ENCODE assay signal across 17 mouse cellular contexts in genomic region chr4:54523283-54523682, GRCm38 (mm10).
A peak's percentile ranks its signal among the peaks of the same experiment; 100 is the strongest.
DNase-seq lines count a peak whose midpoint lies in the region; ATAC-seq lines count a peak whose summit lies in the region.
"Had no signal": no experiment of that assay in that cellular context is flagged by ENCODE, and none has a peak within 500 bp of the region (broad histone marks: within the 10 kb centered on the region; RNA-seq: fewer than 3 reads in every experiment).

No protein-coding gene starts in this region.

- H3K4me1 ChIP-seq in heart, embryonic 14.5 days (ENCODE audit: control insufficient read depth in 2 of 2, insufficient read depth in 2 of 2, low read length in 2 of 2), result peaks cover 7 to 16% of the 10 kb centered on the region in 2 experiments; a peak in 3 of 4 replicates
- peaks cover 9% of the 10 kb centered on the region for H3K4me1 ChIP-seq in lung, embryonic 16.5 days (replicated peaks; ENCODE audit: control insufficient read depth, insufficient read depth, low read length)
- H3K4me1 ChIP-seq in embryonic facial prominence, embryonic 10.5 days, result peaks cover 29% of the 10 kb centered on the region
- H3K4me1 ChIP-seq in liver, embryonic 16.5 days (ENCODE audit: control insufficient read depth, low read depth, low read length), result no peaks in the 10 kb centered on the region
- H3K4me1 ChIP-seq: forebrain, embryonic 13.5 days had no signal

- WGBS in heart, embryonic 14.5 days, result 19% methylated on average over 5 of the region's 5 CpGs
- WGBS in lung, embryonic 16.5 days, result 25% methylated on average over 5 of the region's 5 CpGs
- 67% methylated on average over 5 of the region's 5 CpGs for WGBS in embryonic facial prominence, embryonic 10.5 days
- 15% methylated on average over 5 of the region's 5 CpGs for WGBS in liver, embryonic 16.5 days (ENCODE audit: insufficient replicate concordance)

- H3K27me3 ChIP-seq in heart, embryonic 14.5 days (ENCODE audit: control insufficient read depth, insufficient read depth, low read length), result no peaks in the 10 kb centered on the region
- H3K27me3 ChIP-seq in lung, embryonic 16.5 days (ENCODE audit: control insufficient read depth, insufficient read depth, low read depth, low read length), result no peaks in the 10 kb centered on the region
- no peaks in the 10 kb centered on the region for H3K27me3 ChIP-seq in embryonic facial prominence, embryonic 10.5 days (replicated peaks; ENCODE audit: low read depth, poor library complexity, severe bottlenecking)
- H3K27me3 ChIP-seq in liver, embryonic 16.5 days (ENCODE audit: control insufficient read depth, insufficient read depth, low read depth, low read length), result no peaks in the 10 kb centered on the region
- H3K27me3 ChIP-seq: forebrain, embryonic 13.5 days had no signal

- H3K36me3 ChIP-seq in heart, embryonic 14.5 days (ENCODE audit: control insufficient read depth, insufficient read depth, low read length), result no peaks in the 10 kb centered on the region
- no peaks in the 10 kb centered on the region for H3K36me3 ChIP-seq in lung, embryonic 16.5 days (ENCODE audit: control insufficient read depth, insufficient read depth, low read length)
- no peaks in the 10 kb centered on the region for H3K36me3 ChIP-seq in embryonic facial prominence, embryonic 10.5 days (replicated peaks)
- no peaks in the 10 kb centered on the region for H3K36me3 ChIP-seq in liver, embryonic 16.5 days (ENCODE audit: control insufficient read depth, insufficient read depth)
- H3K36me3 ChIP-seq: G1E had no signal

- DNase-seq in heart, adult 8-10 months (ENCODE audit: low spot score), result no peak
- no peak for DNase-seq in lung, postnatal 25 days (ENCODE audit: low spot score)
- DNase-seq in embryonic facial prominence, embryonic 10.5 days (ENCODE audit: low spot score), result no peak
- no peak for DNase-seq in right cerebral cortex, postnatal 10 days (ENCODE audit: low spot score in 2 of 2)
- DNase-seq in cerebellum, postnatal 10 days, result no peak
- DNase-seq: adrenal gland, postnatal 14 days; cerebellum, postnatal 14 days; heart, postnatal 14 days; kidney, postnatal 10 days; thymus, postnatal 25 days had no signal

- no peak overlapping the region for H3K4me3 ChIP-seq in heart, embryonic 14.5 days (ENCODE audit: control insufficient read depth in 1 of 2, insufficient read depth in 1 of 2, low read depth in 1 of 2, low read length in 2 of 2)
- no peak overlapping the region for H3K4me3 ChIP-seq in lung, embryonic 16.5 days (ENCODE audit: low read length)
- no peak overlapping the region for H3K4me3 ChIP-seq in embryonic facial prominence, embryonic 10.5 days
- H3K4me3 ChIP-seq in liver, embryonic 16.5 days (ENCODE audit: low read depth, low read length), result no peak overlapping the region
- H3K4me3 ChIP-seq: forebrain, embryonic 13.5 days; myocyte had no signal

- ATAC-seq in heart, embryonic 14.5 days (ENCODE audit: insufficient number of reproducible peaks, insufficient read depth, low FRiP score, low read depth), result no peak; the same call in 1 of the 2 replicates
- peak; percentile 59 for ATAC-seq in lung, embryonic 16.5 days (ENCODE audit: low read depth)
- no peak; the same call in 1 of the 2 replicates for ATAC-seq in liver, embryonic 16.5 days (ENCODE audit: low read depth)
- ATAC-seq: forebrain, embryonic 13.5 days; inflammation-experienced regulatory T-cells, adult 6 months had no signal

- H3K9ac ChIP-seq in heart, embryonic 14.5 days (ENCODE audit: low read length), result no peak overlapping the region
- H3K9ac ChIP-seq in lung, embryonic 16.5 days (ENCODE audit: low read length), result no peak overlapping the region
- H3K9ac ChIP-seq in liver, embryonic 16.5 days (ENCODE audit: low read depth, low read length), result no peak overlapping the region
- H3K9ac ChIP-seq: forebrain, embryonic 13.5 days had no signal

- peak overlapping the region; percentile 39 to 49; a peak in 3 of 4 replicates for H3K27ac ChIP-seq in heart, embryonic 14.5 days (replicated peaks in 1 of 2; ENCODE audit: control insufficient read depth in 1 of 2, insufficient read depth in 1 of 2, low read depth in 2 of 2, low read length in 2 of 2)
- peak overlapping the region; percentile 74 for H3K27ac ChIP-seq in lung, embryonic 16.5 days (ENCODE audit: low read length)
- peak overlapping the region; percentile 66 for H3K27ac ChIP-seq in embryonic facial prominence, embryonic 10.5 days (replicated peaks)
- H3K27ac ChIP-seq in liver, embryonic 16.5 days (ENCODE audit: low read length), result 0 out of 2 replicates have a peak overlapping the region, but pooled peaks have one; percentile 10
- H3K27ac ChIP-seq: forebrain, embryonic 13.5 days had no signal

- no peaks in the 10 kb centered on the region for H3K9me3 ChIP-seq in heart, embryonic 14.5 days (ENCODE audit: control insufficient read depth, low read length)
- no peaks in the 10 kb centered on the region for H3K9me3 ChIP-seq in lung, embryonic 16.5 days (ENCODE audit: control insufficient read depth, low read length)
- H3K9me3 ChIP-seq in embryonic facial prominence, embryonic 10.5 days, result no peaks in the 10 kb centered on the region
- no peaks in the 10 kb centered on the region for H3K9me3 ChIP-seq in liver, embryonic 16.5 days (replicated peaks; ENCODE audit: control insufficient read depth, low read length)
- H3K9me3 ChIP-seq: forebrain, embryonic 13.5 days had no signal

- no peak overlapping the region for H3K4me2 ChIP-seq in heart, embryonic 14.5 days (ENCODE audit: low read length)
- H3K4me2 ChIP-seq in lung, embryonic 16.5 days (ENCODE audit: low read depth, low read length), result no peak overlapping the region
- H3K4me2 ChIP-seq in liver, embryonic 16.5 days (ENCODE audit: low read depth, low read length), result no peak overlapping the region
- H3K4me2 ChIP-seq: forebrain, embryonic 13.5 days had no signal

Comparison
In these comparisons a context has a peak if more than half of its experiments do, and no peak if none do; other contexts are left out.
1. H3K27ac ChIP-seq: peak in every context shown above with its lines; median percentile 74 in lung, embryonic 16.5 days; 66 in embryonic facial prominence, embryonic 10.5 days; 44 in heart, embryonic 14.5 days; 10 in liver, embryonic 16.5 days.